Mouse (Mus musculus) ES-E14 (cell line): ENCODE results near the gene Gpc6.

Source experiments
- CHD2 ChIP-seq: IDR thresholded peaks from 2 replicates; pipeline ENCODE4 v1.6.1; 2014; ENCODE audit warnings: mild to moderate bottlenecking, low read depth, low read length, inconsistent platforms
- HCFC1 ChIP-seq: IDR thresholded peaks from 2 replicates; pipeline ENCODE4 v1.6.1; 2012; ENCODE audit warnings: low read length, inconsistent platforms, borderline replicate concordance; ENCODE audit not compliant: insufficient read depth
- MAFK ChIP-seq: IDR thresholded peaks from 2 replicates; pipeline ENCODE4 v1.6.1; 2014; ENCODE audit warnings: mild to moderate bottlenecking, low read depth, low read length, inconsistent platforms; ENCODE audit not compliant: insufficient read depth
- ZNF384 ChIP-seq: IDR thresholded peaks from 2 replicates; pipeline ENCODE4 v1.6.1; 2012; ENCODE audit warnings: low read depth, low read length, inconsistent platforms

DNA sequence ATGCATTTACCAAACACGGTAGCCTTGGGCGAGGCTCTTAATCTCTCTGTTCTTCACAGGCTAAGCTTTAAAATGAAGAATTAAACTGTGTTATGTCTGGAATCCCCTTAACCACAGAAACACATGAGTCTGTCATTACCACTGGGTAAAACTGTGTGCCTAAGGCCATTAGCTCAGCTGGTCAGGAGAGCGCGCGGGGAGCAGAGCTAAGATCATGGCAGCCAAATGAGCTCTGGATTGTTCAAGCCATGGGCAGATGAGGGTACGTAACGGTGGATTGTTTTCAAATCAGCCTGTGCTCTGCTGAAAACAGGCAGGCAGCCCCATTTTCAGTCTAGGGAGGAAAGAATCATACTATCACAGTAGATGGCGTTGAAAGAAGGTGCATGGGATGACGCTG lies 859.8 kb downstream of the Gpc6 start:
- TF ChIP-seq MAFK (no peak), HCFC1 (no peak), ZNF384 (no peak), CHD2 (no peak)
